Mouse (Mus musculus): ENCODE results near the gene Rpl10a.
"Not testable (repeated sequence)": the region's sequence is repeated elsewhere in the genome, so short reads cannot be mapped to it uniquely, and the experiment has no call there.

Rpl10a gene

DNA sequence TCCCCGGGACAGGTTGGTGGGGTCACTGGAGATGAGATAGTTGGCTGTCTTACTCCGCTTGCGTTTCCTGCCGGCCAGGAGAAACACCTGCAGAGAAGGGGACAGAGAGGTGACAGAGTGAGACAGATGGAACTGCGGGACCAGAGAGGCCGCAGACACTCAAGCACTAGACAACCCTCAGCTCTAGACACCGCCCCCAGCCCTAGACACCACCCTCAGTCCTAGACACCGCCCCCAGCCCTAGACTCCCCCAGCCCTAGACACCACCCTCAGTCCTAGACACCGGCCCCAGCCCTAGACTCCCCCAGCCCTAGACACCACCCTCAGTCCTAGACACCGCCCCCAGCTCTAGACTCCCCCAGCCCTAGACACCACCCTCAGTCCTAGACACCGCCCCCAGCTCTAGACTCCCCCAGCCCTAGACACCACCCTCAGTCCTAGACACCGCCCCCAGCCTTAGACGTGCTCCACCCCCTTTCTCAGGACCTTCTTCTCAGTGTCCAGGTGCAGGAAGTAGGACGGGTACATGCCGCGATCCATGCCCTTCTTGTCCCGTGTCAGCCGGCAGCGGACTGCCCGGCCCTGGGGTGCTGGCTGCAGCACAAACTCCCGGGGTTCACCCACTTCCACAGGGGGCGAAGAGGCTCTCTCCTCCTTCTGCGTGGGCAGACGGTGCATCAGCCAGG, 30.4 kb downstream of the Rpl10a start:
- DNase-seq (ENCODE audit: low spot score in 2 of 2): not testable (repeated sequence)

- DNase-seq (ENCODE audit: low spot score in 2 of 2): no peak
Observed at GRCm38 (mm10) chr17:28360531-28361277, 32.4 kb downstream of the Rpl10a start.

GRCm38 (mm10) chr17:28361921-28362652, 33.8 kb downstream of the Rpl10a start:
- no peak for DNase-seq (ENCODE audit: low spot score in 2 of 2)

- DNase-seq (ENCODE audit: low spot score in 2 of 2): no peak
Observed at GRCm38 (mm10) chr17:28362653-28363292, 34.5 kb downstream of the Rpl10a start.

DNA sequence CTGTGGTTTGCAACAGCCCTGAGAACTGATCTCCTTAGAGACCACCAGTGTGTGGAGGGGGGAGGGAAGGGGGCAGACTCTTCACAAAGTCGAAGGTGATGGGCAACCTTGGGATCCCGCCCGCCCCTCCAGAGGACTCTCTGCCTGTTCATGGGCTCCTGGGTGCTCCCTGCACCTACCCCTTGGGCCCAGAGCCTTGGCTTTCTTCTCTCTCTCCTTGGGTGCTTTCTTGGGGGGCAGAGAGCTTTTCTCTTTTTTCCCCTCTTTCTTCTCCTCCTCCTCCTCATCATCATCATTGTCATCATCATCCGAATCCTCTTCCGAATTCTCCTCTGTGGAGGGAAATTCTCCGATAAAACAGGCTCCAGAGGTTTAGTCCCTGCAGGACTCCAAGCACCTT, 35.2 kb downstream of the Rpl10a start:
- no peak for DNase-seq (ENCODE audit: low spot score in 2 of 2)

DNA sequence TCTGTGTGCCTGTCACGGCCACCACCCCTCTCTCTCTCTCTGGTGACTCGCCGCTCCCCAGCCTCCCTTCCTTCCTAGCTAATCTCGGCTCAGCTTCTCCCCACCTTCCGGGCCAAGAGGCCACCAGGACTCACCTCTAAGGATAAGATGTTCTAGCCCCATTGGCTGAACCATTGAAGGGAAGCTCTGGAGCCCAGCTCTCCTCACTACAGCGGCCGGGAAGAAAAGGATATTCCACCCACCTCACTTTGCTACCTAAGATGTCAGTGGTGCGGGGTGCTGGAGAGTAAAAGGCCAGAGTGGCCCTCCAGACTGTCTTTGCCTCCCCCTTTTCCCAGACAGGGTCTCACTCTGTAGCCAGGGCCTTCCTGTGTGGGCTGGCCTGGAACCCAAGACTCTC, 36.9 kb downstream of the Rpl10a start, which contains the start of gene Tulp1:
Tulp1 (minus strand) TSS at position 101 of the 400 bp plus-strand sequence.
- no peak for DNase-seq (ENCODE audit: low spot score in 2 of 2)

- DNase-seq (ENCODE audit: low spot score in 2 of 2): peak; percentile 41 to 49
Observed at GRCm38 (mm10) chr17:28368449-28368848, 40.2 kb downstream of the Rpl10a start.

DNA sequence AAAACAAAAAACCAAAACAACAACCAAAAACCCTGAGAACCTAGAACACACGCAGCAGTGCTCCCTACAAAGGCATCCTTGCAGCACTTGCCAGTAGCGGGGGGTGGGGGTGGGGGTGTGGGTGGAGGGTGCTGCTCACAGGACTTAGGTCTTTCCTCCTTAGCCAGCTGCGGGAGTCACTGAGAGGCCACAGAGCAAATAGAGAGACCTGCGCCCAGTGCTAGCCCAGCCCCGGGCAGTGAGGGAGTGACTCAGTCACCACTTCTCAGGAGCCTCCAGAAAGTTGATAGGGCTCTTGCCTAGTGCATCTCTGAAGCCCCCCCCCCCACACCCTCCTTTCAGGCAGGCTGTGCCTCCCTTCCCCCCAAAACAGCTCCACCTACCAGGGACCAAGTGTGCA, 40.8 kb downstream of the Rpl10a start:
- DNase-seq (ENCODE audit: low spot score in 2 of 2): no peak

DNA sequence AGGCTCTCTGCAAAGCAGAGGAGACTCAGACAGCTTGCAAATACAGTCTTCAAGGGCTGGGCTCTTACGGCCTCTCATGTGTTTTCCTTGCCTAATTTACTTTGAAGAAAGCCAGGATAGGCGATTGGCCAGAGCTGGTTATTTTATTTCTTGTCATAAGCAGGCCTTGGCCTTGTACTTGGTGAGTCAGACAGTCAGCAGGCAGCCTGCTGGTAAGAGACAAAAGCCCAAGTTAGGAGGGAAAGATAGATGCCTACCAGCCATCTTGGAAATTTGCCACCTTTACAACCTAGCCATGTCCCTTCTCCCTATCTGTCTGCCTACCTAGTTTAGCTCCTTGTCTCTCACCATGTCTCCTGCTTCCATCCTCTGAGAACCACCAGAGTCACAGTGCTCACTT, 43.0 kb downstream of the Rpl10a start:
- DNase-seq (ENCODE audit: low spot score in 2 of 2): no peak

DNA sequence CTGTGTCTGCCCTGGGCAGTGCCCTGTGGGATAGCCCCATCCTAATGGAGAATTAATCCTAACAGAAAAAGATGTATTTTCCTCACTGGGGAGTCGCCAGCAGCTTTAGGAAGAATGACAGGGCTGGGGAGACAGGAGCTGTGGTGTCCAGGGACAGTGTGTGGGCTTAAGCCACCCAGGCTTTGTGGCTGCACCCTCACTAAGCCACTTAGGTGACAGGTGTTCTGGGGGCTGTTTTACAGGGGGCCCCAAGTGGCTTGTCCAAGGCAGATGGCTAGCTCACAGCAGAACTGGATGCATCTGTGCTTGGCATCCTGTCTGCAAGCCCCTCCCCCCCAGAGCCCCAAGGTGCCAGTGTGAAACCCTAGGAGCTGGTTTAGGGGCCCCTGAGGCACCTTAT, 43.7 kb downstream of the Rpl10a start:
- no peak for DNase-seq (ENCODE audit: low spot score in 2 of 2)

DNA sequence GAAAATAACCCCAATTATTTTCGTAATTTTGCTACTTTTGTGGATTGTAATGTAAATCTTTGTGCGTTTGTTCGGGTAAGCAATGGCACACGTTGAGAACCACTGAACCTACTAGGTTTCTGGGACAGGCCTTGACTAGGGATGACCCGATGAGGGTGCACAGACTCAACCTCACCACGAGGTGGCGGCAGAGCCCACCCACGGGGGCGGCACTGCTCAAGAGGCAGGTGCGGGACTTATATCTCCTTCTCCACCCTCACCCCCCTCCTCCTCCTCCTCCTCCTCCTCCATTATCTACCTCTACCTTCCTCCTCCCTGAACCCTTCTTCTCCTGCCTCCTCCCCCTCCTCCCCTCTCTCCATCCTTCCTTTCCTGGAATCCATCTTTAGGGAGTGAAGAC, 45.5 kb downstream of the Rpl10a start:
- no peak for DNase-seq (ENCODE audit: low spot score in 2 of 2)

- DNase-seq (ENCODE audit: low spot score in 2 of 2): no peak
Observed at GRCm38 (mm10) chr17:28374494-28374893, 46.2 kb downstream of the Rpl10a start.

DNA sequence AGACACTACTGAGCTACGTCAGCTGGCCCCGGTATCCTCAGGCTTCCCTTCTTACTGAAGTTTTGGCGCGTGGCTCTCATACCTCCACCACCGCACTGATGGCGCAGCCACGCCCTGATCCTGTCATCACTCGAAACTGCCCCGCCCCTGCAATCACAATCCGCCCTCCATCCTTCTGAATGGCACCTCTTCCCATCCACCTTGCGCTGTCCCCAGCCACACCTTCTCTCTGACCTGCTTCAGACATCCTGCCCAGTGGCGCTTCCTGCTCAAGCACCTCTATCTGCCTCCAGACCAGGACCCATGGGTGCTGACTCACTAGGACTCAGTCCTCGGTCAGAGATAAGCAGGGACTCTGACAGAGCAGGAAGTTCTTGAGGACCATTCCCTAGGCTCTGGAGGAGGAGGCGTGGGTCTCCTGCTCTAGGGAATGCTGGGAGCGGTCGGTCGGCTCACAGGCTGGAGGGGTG, 47.4 kb downstream of the Rpl10a start:
- no peak for DNase-seq (ENCODE audit: low spot score in 2 of 2)

GRCm38 (mm10) chr17:28380255-28380654, 52.0 kb downstream of the Rpl10a start:
- DNase-seq (ENCODE audit: low spot score in 2 of 2): no peak

All from right cerebral cortex, adult 2 months (tissue).